Mouse (Mus musculus) midbrain, postnatal 0 days (tissue): Measurements from ENCODE around the gene Sass6. TPM values are rescaled to one million over a fixed set of nuclear protein-coding genes. Genes with fewer than 3 reads are reported as not detected.

Experiments
- ATAC-seq: fragments of 200-750 bp; cut with Nextera tagmentation; 2 replicates; pipeline ENCODE4 v1.8.0; 2017; ENCODE audit warnings: moderate number of reproducible peaks, mild to moderate bottlenecking, moderate TSS enrichment, moderate library complexity; ENCODE audit not compliant: low FRiP score
- DNase-seq: peaks from one replicate; pipeline ENCODE4 v3.0.0-alpha.2; 2015; ENCODE audit warnings: low spot score
- H3K27ac ChIP-seq: fragments of 300-500 bp; sonication (generic); 2 replicates; pipeline ENCODE4 v1.5.1; 2014; ENCODE audit warnings: low read depth, mild to moderate bottlenecking, low read length, mixed read lengths
- H3K27me3 ChIP-seq: fragments of 300-500 bp; sonication (generic); 2 replicates; pipeline ENCODE4 v1.6.1; 2014; ENCODE audit warnings: low read length, control low read depth, mixed read lengths; ENCODE audit not compliant: insufficient read depth
- H3K36me3 ChIP-seq: fragments of 300-500 bp; sonication (generic); 2 replicates; pipeline ENCODE4 v1.6.1; 2014; ENCODE audit warnings: low read length, control low read depth, mixed read lengths; ENCODE audit not compliant: insufficient read depth
- H3K4me1 ChIP-seq: fragments of 300-500 bp; sonication (generic); 2 replicates; pipeline ENCODE4 v1.6.1; 2014; ENCODE audit warnings: mild to moderate bottlenecking, control low read depth, antibody characterized with exemption, low read length, mixed read lengths; ENCODE audit not compliant: insufficient read depth
- H3K4me2 ChIP-seq: fragments of 300-500 bp; sonication (generic); 2 replicates; pipeline ENCODE4 v1.6.1; 2014; ENCODE audit warnings: low read depth, mild to moderate bottlenecking, low read length, mixed read lengths; ENCODE audit not compliant: poor library complexity, severe bottlenecking
- H3K4me3 ChIP-seq: fragments of 300-500 bp; sonication (generic); 2 replicates; pipeline ENCODE4 v1.5.1; 2014; ENCODE audit warnings: low read depth, mild to moderate bottlenecking, low read length, moderate library complexity
- H3K9ac ChIP-seq: fragments of 300-500 bp; sonication (generic); replicated peaks from 2 replicates; pipeline ENCODE4 v1.6.1; 2014; ENCODE audit warnings: mild to moderate bottlenecking, low read length, moderate library complexity, mixed read lengths; ENCODE audit not compliant: poor library complexity, severe bottlenecking
- H3K9me3 ChIP-seq: fragments of 300-500 bp; sonication (generic); 2 replicates; pipeline ENCODE4 v1.6.1; 2016; ENCODE audit warnings: low read length, control low read depth
- CTCF ChIP-seq: IDR thresholded peaks from 2 replicates; pipeline ENCODE4 v1.5.1; 2016; ENCODE audit warnings: antibody characterized with exemption, mild to moderate bottlenecking
- WGBS: fragments of 180-500 bp; shearing (Covaris S2); extraction: QIAGEN DNeasy Blood & Tissue Kit; methylation state at CpG from one replicate; pipeline ENCODE4 v1.1.7; 2014; 5-methylcytosine and 5-hydroxymethylcytosine counted together
- polyA plus RNA-seq: library from polyadenylated mRNA; unstranded; fragments of >200 nt; fragmentation: Nextera tagmentation; extraction: Ambion mirVana; gene quantifications from 2 replicates; pipeline ENCODE4 v1.2.1, GENCODE M21; 2015
- total RNA-seq: library from RNA; depleted of rRNA; stranded (reverse); fragments of >200 nt; gene quantifications from 2 replicates; pipeline ENCODE4 v1.2.3, GENCODE M21; 2014

Sass6 gene
- total and polyA plus RNA-seq, 2 experiments from 2014 or later, result 5.3 to 9.2 TPM

DNA sequence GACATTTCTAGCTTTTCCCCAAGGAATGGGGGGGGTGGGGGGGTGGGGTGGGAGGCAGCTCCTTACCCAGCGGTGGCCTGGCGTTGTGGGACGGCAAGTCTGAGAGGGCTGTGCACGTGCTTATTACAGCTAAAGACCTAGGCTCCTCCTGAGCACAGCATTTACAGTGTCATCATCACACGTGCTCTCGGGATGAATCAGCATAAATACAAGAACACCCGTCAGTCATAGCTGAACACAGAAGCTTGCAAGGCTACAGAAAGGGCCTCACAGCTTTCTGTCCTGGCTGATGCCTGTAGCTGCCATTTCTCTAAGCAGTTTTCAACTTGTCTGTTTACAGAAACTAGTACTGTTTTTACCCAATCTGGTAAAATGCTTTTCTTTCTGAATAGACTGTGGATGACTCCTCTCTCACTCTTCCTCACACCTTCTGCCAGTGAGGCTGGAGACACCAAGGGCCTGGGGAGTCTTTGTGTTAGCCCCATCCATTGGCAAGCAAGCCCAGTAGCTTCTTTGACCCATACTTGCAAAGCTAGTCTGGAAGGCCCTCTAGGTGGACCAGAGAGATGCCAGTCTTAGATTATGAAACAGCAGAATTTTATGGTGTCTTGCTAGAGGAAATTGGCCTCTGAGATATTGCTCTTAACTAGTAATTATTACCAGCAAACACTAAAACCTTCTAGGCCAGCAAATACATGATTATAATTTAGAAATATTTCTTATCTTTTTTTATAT, 26.0 kb downstream of the Sass6 start:
- Histone ChIP-seq H3K27me3 (no peaks in the 10 kb centered on the region), H3K4me1 (no peaks in the 10 kb centered on the region), H3K9me3 (no peaks in the 10 kb centered on the region), H3K4me3 (no peak overlapping the region), H3K27ac (no peak overlapping the region), H3K36me3 (peaks cover 3% of the 10 kb centered on the region; the same call in 1 of the 2 replicates), H3K4me2 (no peak overlapping the region), H3K9ac (no peak overlapping the region)
- TF ChIP-seq CTCF, result no peak
- ATAC-seq, result no peak
- WGBS, result 91% methylated on average over 7 of the region's 7 CpGs
- DNase-seq, result no peak

- no peaks in the 10 kb centered on the region for H3K9me3 ChIP-seq
- H3K27me3 ChIP-seq, result no peaks in the 10 kb centered on the region
- no peak for TF ChIP-seq CTCF
- peaks cover 3% of the 10 kb centered on the region; the same call in 1 of the 2 replicates for H3K36me3 ChIP-seq
- no peak for ATAC-seq
- no peaks in the 10 kb centered on the region for H3K4me1 ChIP-seq
- H3K4me2 ChIP-seq, result no peak overlapping the region
- no peak overlapping the region for H3K27ac ChIP-seq
- no peak overlapping the region for H3K4me3 ChIP-seq
- DNase-seq, result no peak
- no peak overlapping the region for H3K9ac ChIP-seq
- WGBS, result 91% methylated on average over 7 of the region's 7 CpGs
Measured at GRCm38 (mm10) chr3:116622641-116623040, 27.9 kb downstream of the Sass6 start.

GRCm38 (mm10) chr3:116631459-116631858, 36.7 kb downstream of the Sass6 start:
- Histone ChIP-seq H3K27ac (no peak overlapping the region), H3K4me3 (no peak overlapping the region), H3K4me2 (no peak overlapping the region), H3K4me1 (no peaks in the 10 kb centered on the region), H3K36me3 (peaks cover 32% of the 10 kb centered on the region), H3K9me3 (no peaks in the 10 kb centered on the region), H3K27me3 (no peaks in the 10 kb centered on the region), H3K9ac (no peak overlapping the region)
- WGBS, result 34% methylated on average over 1 of the region's 1 CpGs
- ATAC-seq (no peak), DNase-seq (no peak)
- TF ChIP-seq CTCF, result no peak

- Histone ChIP-seq H3K9ac (no peak overlapping the region), H3K27ac (no peak overlapping the region), H3K9me3 (no peaks in the 10 kb centered on the region), H3K4me3 (no peak overlapping the region), H3K4me2 (no peak overlapping the region), H3K4me1 (no peaks in the 10 kb centered on the region), H3K36me3 (peaks cover 32% of the 10 kb centered on the region), H3K27me3 (no peaks in the 10 kb centered on the region)
- ATAC-seq, result no peak
- 95% methylated on average over 3 of the region's 3 CpGs for WGBS
- no peak for DNase-seq
- no peak for TF ChIP-seq CTCF
Measured at GRCm38 (mm10) chr3:116632971-116633370, 38.2 kb downstream of the Sass6 start.

GRCm38 (mm10) chr3:116634091-116634490, 39.3 kb downstream of the Sass6 start:
- ATAC-seq (no peak), DNase-seq (no peak)
- Histone ChIP-seq H3K9me3 (no peaks in the 10 kb centered on the region), H3K27me3 (no peaks in the 10 kb centered on the region), H3K4me1 (no peaks in the 10 kb centered on the region), H3K4me2 (no peak overlapping the region), H3K4me3 (no peak overlapping the region), H3K36me3 (peaks cover 40% of the 10 kb centered on the region), H3K9ac (no peak overlapping the region), H3K27ac (no peak overlapping the region)
- no peak for TF ChIP-seq CTCF
- 90% methylated on average over 3 of the region's 3 CpGs for WGBS

DNA sequence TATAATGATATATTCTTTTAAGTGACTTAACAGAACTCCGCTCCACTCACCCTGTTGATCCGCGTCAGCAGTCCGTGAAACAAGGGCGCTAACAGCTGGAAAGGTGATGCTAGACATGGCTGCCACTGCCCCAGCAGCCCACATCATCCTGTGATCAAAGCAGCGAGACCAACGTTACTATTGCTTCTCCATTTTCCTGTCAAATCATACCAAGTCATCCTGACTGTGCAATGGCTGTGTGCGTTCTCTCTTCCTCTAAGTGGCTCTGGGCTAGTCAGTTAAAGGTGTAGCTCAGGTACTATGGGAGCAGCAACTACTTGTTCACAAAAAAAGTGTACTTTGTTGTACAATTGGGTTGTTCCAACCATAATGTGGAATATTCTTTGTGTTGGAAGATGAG, 40.1 kb downstream of the Sass6 start:
- H3K4me3 ChIP-seq, result no peak overlapping the region
- peaks cover 47% of the 10 kb centered on the region for H3K36me3 ChIP-seq
- H3K27ac ChIP-seq, result no peak overlapping the region
- WGBS, result 94% methylated on average over 8 of the region's 8 CpGs
- ATAC-seq, result no peak
- no peak for TF ChIP-seq CTCF
- H3K4me2 ChIP-seq, result no peak overlapping the region
- H3K9ac ChIP-seq, result no peak overlapping the region
- H3K9me3 ChIP-seq, result no peaks in the 10 kb centered on the region
- no peaks in the 10 kb centered on the region for H3K27me3 ChIP-seq
- H3K4me1 ChIP-seq, result no peaks in the 10 kb centered on the region
- no peak for DNase-seq
